Mouse (Mus musculus): ENCODE measurements around the gene Slc6a12. TPM values are rescaled to one million over a fixed set of nuclear protein-coding genes. Genes with fewer than 3 reads are reported as not detected.

The Slc6a12 gene
- polyA plus RNA-seq, 1 experiment from 2014 or later = not detected

DNA sequence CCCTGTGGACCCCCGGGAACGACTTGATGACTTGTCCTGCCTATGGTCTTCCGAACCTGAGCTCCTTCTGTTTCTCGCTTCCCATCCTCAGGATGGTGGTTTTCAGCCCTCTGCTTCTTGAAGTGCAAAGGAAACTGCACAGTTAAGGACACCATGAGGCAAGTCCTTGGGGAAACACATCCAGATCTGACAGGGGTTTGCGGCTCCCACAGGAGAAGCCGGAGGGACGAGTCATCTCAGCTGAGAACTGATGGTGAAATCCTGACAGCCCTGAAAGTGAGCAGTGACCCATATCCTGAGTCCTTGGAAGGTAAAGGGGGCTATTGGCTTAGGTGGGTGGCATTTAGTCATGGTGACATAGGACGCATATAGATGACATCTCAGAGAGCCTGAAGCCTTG is 37.7 kb downstream of the Slc6a12 start:
- no peaks in the 10 kb centered on the region for H3K4me1 ChIP-seq (ENCODE audit: control insufficient read depth, insufficient read depth, low read length)
- H3K36me3 ChIP-seq (ENCODE audit: control insufficient read depth, insufficient read depth, low read length) = no peaks in the 10 kb centered on the region
- H3K27me3 ChIP-seq (ENCODE audit: control insufficient read depth, insufficient read depth, low read length) = no peaks in the 10 kb centered on the region
- no peaks in the 10 kb centered on the region for H3K9me3 ChIP-seq (ENCODE audit: control insufficient read depth, low read depth, low read length)
- H3K4me3 ChIP-seq (ENCODE audit: low read depth, low read length) = no peak overlapping the region
- ATAC-seq (ENCODE audit: insufficient number of reproducible peaks, insufficient read depth, low FRiP score, low read depth) = no peak
- no peak overlapping the region for H3K27ac ChIP-seq (ENCODE audit: low read length)
- no peak overlapping the region for H3K4me2 ChIP-seq (replicated peaks; ENCODE audit: low read depth, low read length)
- 91% methylated on average over 8 of the region's 8 CpGs for WGBS
- no peak overlapping the region for H3K9ac ChIP-seq (replicated peaks; ENCODE audit: low read depth, low read length)

DNA sequence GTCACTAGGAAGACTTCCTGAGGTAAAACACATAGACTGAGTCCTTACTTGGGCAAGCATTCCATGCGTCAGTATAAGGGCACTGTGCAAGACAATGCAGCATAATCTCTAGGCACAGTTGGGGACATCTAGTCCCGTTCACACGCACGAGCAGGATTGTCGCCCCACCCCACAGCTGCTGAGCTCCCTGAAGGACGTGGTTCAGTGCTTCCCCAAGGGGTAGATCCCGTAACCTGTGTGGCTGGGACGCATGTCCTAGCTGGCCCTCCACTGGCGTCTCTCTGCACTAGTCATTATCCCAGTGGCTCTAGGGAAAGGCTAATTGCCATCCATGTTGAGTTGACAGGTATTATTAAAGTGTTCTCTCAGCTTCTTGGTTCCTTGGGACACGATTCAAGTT is 39.2 kb downstream of the Slc6a12 start:
- Histone ChIP-seq H3K27me3 (ENCODE audit: control insufficient read depth, insufficient read depth, low read length) (no peaks in the 10 kb centered on the region), H3K9me3 (ENCODE audit: control insufficient read depth, low read depth, low read length) (no peaks in the 10 kb centered on the region), H3K4me3 (ENCODE audit: low read depth, low read length) (no peak overlapping the region), H3K4me2 (replicated peaks; ENCODE audit: low read depth, low read length) (no peak overlapping the region), H3K4me1 (ENCODE audit: control insufficient read depth, insufficient read depth, low read length) (no peaks in the 10 kb centered on the region), H3K27ac (ENCODE audit: low read length) (no peak overlapping the region), H3K9ac (replicated peaks; ENCODE audit: low read depth, low read length) (no peak overlapping the region), H3K36me3 (ENCODE audit: control insufficient read depth, insufficient read depth, low read length) (no peaks in the 10 kb centered on the region)
- WGBS = 66% methylated on average over 10 of the region's 10 CpGs
- ATAC-seq (ENCODE audit: insufficient number of reproducible peaks, insufficient read depth, low FRiP score, low read depth) = no peak

DNA sequence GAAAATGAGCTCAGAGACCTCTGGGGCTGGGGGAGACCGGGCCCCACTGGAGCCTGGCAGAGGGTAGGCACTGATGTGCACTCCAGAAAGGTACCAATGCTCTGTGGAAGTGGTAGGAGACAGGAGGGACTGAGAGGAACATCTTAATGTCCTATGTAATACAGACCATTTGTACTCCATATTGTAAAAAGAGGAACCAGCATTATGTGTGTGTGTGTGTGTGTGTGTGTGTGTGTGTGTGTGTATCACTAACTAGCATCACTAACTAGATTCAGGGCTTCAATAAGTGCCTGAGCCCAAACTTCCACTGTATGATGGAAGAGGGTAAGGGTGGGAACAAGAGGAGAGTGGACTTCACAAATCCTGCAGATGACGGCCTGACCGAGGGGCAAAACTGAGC is 42.5 kb downstream of the Slc6a12 start:
- 83% methylated on average over 3 of the region's 3 CpGs for WGBS

GRCm38 (mm10) chr6:121392610-121393252 is 49.9 kb downstream of the Slc6a12 start:
- H3K9me3 ChIP-seq (ENCODE audit: control insufficient read depth, low read depth, low read length) = no peaks in the 10 kb centered on the region
- H3K27me3 ChIP-seq (ENCODE audit: control insufficient read depth, insufficient read depth, low read length) = no peaks in the 10 kb centered on the region
- H3K4me2 ChIP-seq (replicated peaks; ENCODE audit: low read depth, low read length) = no peak overlapping the region
- ATAC-seq (ENCODE audit: insufficient number of reproducible peaks, insufficient read depth, low FRiP score, low read depth) = no peak
- no peak overlapping the region for H3K9ac ChIP-seq (replicated peaks; ENCODE audit: low read depth, low read length)
- H3K27ac ChIP-seq (ENCODE audit: low read length) = no peak overlapping the region
- H3K4me1 ChIP-seq (ENCODE audit: control insufficient read depth, insufficient read depth, low read length) = no peaks in the 10 kb centered on the region
- WGBS = 79% methylated on average over 4 of the region's 4 CpGs
- no peaks in the 10 kb centered on the region for H3K36me3 ChIP-seq (ENCODE audit: control insufficient read depth, insufficient read depth, low read length)
- no peak overlapping the region for H3K4me3 ChIP-seq (ENCODE audit: low read depth, low read length)

More for the DNA sequence above, 42.5 kb downstream of the Slc6a12 start:
- Histone ChIP-seq H3K27ac (ENCODE audit: low read length) (no peak overlapping the region), H3K9me3 (ENCODE audit: control insufficient read depth, low read depth, low read length) (no peaks in the 10 kb centered on the region), H3K36me3 (ENCODE audit: control insufficient read depth, insufficient read depth, low read length) (no peaks in the 10 kb centered on the region), H3K4me2 (replicated peaks; ENCODE audit: low read depth, low read length) (no peak overlapping the region), H3K4me3 (ENCODE audit: low read depth, low read length) (no peak overlapping the region), H3K4me1 (ENCODE audit: control insufficient read depth, insufficient read depth, low read length) (no peaks in the 10 kb centered on the region), H3K9ac (replicated peaks; ENCODE audit: low read depth, low read length) (no peak overlapping the region), H3K27me3 (ENCODE audit: control insufficient read depth, insufficient read depth, low read length) (no peaks in the 10 kb centered on the region)
- ATAC-seq (ENCODE audit: insufficient number of reproducible peaks, insufficient read depth, low FRiP score, low read depth) = no peak

DNA sequence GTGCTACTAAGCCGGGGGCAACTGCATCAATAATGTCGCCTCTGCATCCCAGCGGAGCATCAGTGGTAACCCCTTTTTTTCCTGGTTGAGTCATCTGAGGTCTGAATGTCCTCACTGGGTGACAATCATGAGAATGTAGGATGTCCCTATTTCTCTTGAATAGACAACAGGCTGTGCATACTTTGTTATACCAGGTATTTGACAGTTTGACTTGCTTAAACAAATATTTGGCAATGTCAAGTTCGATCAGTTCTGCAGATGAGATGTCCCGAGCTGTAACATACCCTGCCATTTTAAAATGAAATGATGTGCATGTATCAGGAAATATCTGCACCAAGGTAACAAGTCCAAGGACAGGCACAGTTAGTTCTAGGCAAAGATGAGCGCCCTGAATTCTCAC is 58.3 kb downstream of the Slc6a12 start:
- Histone ChIP-seq H3K9me3 (ENCODE audit: control insufficient read depth, low read depth, low read length) (no peaks in the 10 kb centered on the region), H3K4me1 (ENCODE audit: control insufficient read depth, insufficient read depth, low read length) (no peaks in the 10 kb centered on the region), H3K27me3 (ENCODE audit: control insufficient read depth, insufficient read depth, low read length) (no peaks in the 10 kb centered on the region), H3K27ac (ENCODE audit: low read length) (no peak overlapping the region), H3K4me2 (replicated peaks; ENCODE audit: low read depth, low read length) (no peak overlapping the region), H3K4me3 (ENCODE audit: low read depth, low read length) (no peak overlapping the region), H3K9ac (replicated peaks; ENCODE audit: low read depth, low read length) (no peak overlapping the region), H3K36me3 (ENCODE audit: control insufficient read depth, insufficient read depth, low read length) (no peaks in the 10 kb centered on the region)
- 80% methylated on average over 6 of the region's 6 CpGs for WGBS
- no peak for ATAC-seq (ENCODE audit: insufficient number of reproducible peaks, insufficient read depth, low FRiP score, low read depth)

GRCm38 (mm10) chr6:121401826-121402660 is 59.2 kb downstream of the Slc6a12 start:
- Histone ChIP-seq H3K36me3 (ENCODE audit: control insufficient read depth, insufficient read depth, low read length) (no peaks in the 10 kb centered on the region), H3K27ac (ENCODE audit: low read length) (no peak overlapping the region), H3K4me3 (ENCODE audit: low read depth, low read length) (no peak overlapping the region), H3K27me3 (ENCODE audit: control insufficient read depth, insufficient read depth, low read length) (no peaks in the 10 kb centered on the region), H3K9me3 (ENCODE audit: control insufficient read depth, low read depth, low read length) (no peaks in the 10 kb centered on the region), H3K4me1 (ENCODE audit: control insufficient read depth, insufficient read depth, low read length) (no peaks in the 10 kb centered on the region), H3K4me2 (replicated peaks; ENCODE audit: low read depth, low read length) (no peak overlapping the region), H3K9ac (replicated peaks; ENCODE audit: low read depth, low read length) (no peak overlapping the region)
- no peak for ATAC-seq (ENCODE audit: insufficient number of reproducible peaks, insufficient read depth, low FRiP score, low read depth)
- WGBS = 84% methylated on average over 14 of the region's 14 CpGs

GRCm38 (mm10) chr6:121402661-121403244 is 59.9 kb downstream of the Slc6a12 start:
- H3K9ac ChIP-seq (replicated peaks; ENCODE audit: low read depth, low read length) = no peak overlapping the region
- H3K9me3 ChIP-seq (ENCODE audit: control insufficient read depth, low read depth, low read length) = no peaks in the 10 kb centered on the region
- no peak for ATAC-seq (ENCODE audit: insufficient number of reproducible peaks, insufficient read depth, low FRiP score, low read depth)
- H3K4me2 ChIP-seq (replicated peaks; ENCODE audit: low read depth, low read length) = no peak overlapping the region
- H3K4me3 ChIP-seq (ENCODE audit: low read depth, low read length) = no peak overlapping the region
- H3K27me3 ChIP-seq (ENCODE audit: control insufficient read depth, insufficient read depth, low read length) = no peaks in the 10 kb centered on the region
- no peaks in the 10 kb centered on the region for H3K4me1 ChIP-seq (ENCODE audit: control insufficient read depth, insufficient read depth, low read length)
- WGBS = 83% methylated on average over 8 of the region's 8 CpGs
- H3K36me3 ChIP-seq (ENCODE audit: control insufficient read depth, insufficient read depth, low read length) = no peaks in the 10 kb centered on the region
- H3K27ac ChIP-seq (ENCODE audit: low read length) = no peak overlapping the region

DNA sequence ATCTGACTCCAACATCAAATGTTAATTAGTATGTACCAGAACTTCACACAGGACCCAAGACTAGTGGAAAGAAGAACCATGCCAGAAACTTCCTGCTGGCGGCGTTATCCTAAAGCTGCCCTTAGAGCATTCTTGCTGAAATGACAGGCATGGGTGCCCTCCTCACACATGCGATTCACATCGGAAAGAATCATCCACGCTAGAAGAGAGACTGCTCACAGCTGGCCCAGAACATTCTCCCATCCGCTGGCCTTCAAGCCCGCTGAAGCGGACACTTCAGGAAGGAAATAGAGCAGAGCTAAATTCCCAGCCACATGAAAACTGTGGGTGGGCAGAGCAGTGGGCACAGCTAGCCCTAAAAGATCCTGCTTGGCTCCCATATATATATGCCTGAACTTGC is 62.4 kb downstream of the Slc6a12 start:
- Histone ChIP-seq H3K4me3 (ENCODE audit: low read depth, low read length) (no peak overlapping the region), H3K27ac (ENCODE audit: low read length) (no peak overlapping the region), H3K4me2 (replicated peaks; ENCODE audit: low read depth, low read length) (no peak overlapping the region), H3K9me3 (ENCODE audit: control insufficient read depth, low read depth, low read length) (no peaks in the 10 kb centered on the region), H3K36me3 (ENCODE audit: control insufficient read depth, insufficient read depth, low read length) (no peaks in the 10 kb centered on the region), H3K9ac (replicated peaks; ENCODE audit: low read depth, low read length) (no peak overlapping the region), H3K27me3 (ENCODE audit: control insufficient read depth, insufficient read depth, low read length) (no peaks in the 10 kb centered on the region), H3K4me1 (ENCODE audit: control insufficient read depth, insufficient read depth, low read length) (no peaks in the 10 kb centered on the region)
- ATAC-seq (ENCODE audit: insufficient number of reproducible peaks, insufficient read depth, low FRiP score, low read depth) = no peak
- 92% methylated on average over 8 of the region's 8 CpGs for WGBS
